Mouse (Mus musculus): ENCODE data around the gene Tiparp.

GRCm38 (mm10) chr3:65585823-65586482 lies 57.7 kb downstream of the Tiparp start:
- TF ChIP-seq MYOG (IDR thresholded peaks at IDR 0.05; ENCODE audit: control insufficient read depth in 1 of 3, insufficient read depth in 1 of 3, insufficient read length in 2 of 3, low read depth in 2 of 3) = no peak
- no peak for TF ChIP-seq USF1 (IDR thresholded peaks at IDR 0.05; ENCODE audit: low read depth)
- TF ChIP-seq POLR2A (IDR thresholded peaks at IDR 0.05; ENCODE audit: insufficient read length, low read depth) = no peak
- no peak for TF ChIP-seq MAX (IDR thresholded peaks at IDR 0.05; ENCODE audit: low read depth)
- TF ChIP-seq SRF (IDR thresholded peaks at IDR 0.05; ENCODE audit: control insufficient read depth, insufficient read length, low read depth) = no peak
- no peak for TF ChIP-seq POLR2AphosphoS2 (IDR thresholded peaks at IDR 0.05; ENCODE audit: insufficient read length, low read depth)

Measured in myocyte (in vitro differentiated cells).